Mouse (Mus musculus) megakaryocyte progenitor cell, adult 5-6 weeks (primary cell): ENCODE results near the gene Cfap298. TPM values are rescaled to one million over a fixed set of nuclear protein-coding genes. Genes with fewer than 3 reads are reported as not detected.

Experiments
- ATAC-seq: replicated peaks from 2 replicates; pipeline ENCODE4 v1.8.0; 2016; ENCODE audit warnings: mild to moderate bottlenecking, moderate TSS enrichment, inconsistent platforms; ENCODE audit not compliant: poor library complexity
- total RNA-seq, 2 experiments: library from RNA; stranded (forward) in 1 of 2; stranded (reverse) in 1 of 2; fragments of 157-497, 149-512 nt in 1 of 2; fragments of 200-1000 nt in 1 of 2; gene quantifications; 2 replicates each; pipeline versions ENCODE4 v1.2.3 to v1.2.4; 2015 to 2017

The Cfap298 gene
- total RNA-seq, 2 experiments from 2014 or later: 45.4 to 77.7 TPM

GRCm38 (mm10) chr16:90916040-90916481 lies 18.9 kb downstream of the Cfap298 start:
- ATAC-seq: peak; percentile 48

GRCm38 (mm10) chr16:90911766-90912165 lies 23.1 kb downstream of the Cfap298 start:
- no peak for ATAC-seq

- ATAC-seq: no peak
Observed at GRCm38 (mm10) chr16:90910855-90911533, 23.9 kb downstream of the Cfap298 start.

- ATAC-seq: no peak
Observed at GRCm38 (mm10) chr16:90907250-90907649, 27.7 kb downstream of the Cfap298 start.

GRCm38 (mm10) chr16:90903300-90903699 lies 31.6 kb downstream of the Cfap298 start:
- ATAC-seq: no peak

- no peak for ATAC-seq
Observed at GRCm38 (mm10) chr16:90901364-90901763, 33.5 kb downstream of the Cfap298 start.

- ATAC-seq: no peak
Observed at GRCm38 (mm10) chr16:90899498-90899897, 35.4 kb downstream of the Cfap298 start.

GRCm38 (mm10) chr16:90897651-90898050 lies 37.3 kb downstream of the Cfap298 start:
- no peak for ATAC-seq

GRCm38 (mm10) chr16:90893792-90894191 lies 41.1 kb downstream of the Cfap298 start:
- no peak for ATAC-seq

GRCm38 (mm10) chr16:90893019-90893418 lies 41.9 kb downstream of the Cfap298 start:
- ATAC-seq: no peak

GRCm38 (mm10) chr16:90892081-90892480 lies 42.8 kb downstream of the Cfap298 start:
- ATAC-seq: no peak

GRCm38 (mm10) chr16:90891601-90892000 lies 43.3 kb downstream of the Cfap298 start:
- ATAC-seq: no peak

GRCm38 (mm10) chr16:90890683-90891082 lies 44.2 kb downstream of the Cfap298 start:
- no peak for ATAC-seq

- peak; percentile 76 for ATAC-seq
Observed at GRCm38 (mm10) chr16:90885781-90886565, 48.9 kb downstream of the Cfap298 start.

- peak; percentile 40 for ATAC-seq
Observed at GRCm38 (mm10) chr16:90885351-90885750, 49.6 kb downstream of the Cfap298 start.

GRCm38 (mm10) chr16:90882501-90882977 lies 52.4 kb downstream of the Cfap298 start:
- ATAC-seq: no peak

GRCm38 (mm10) chr16:90878135-90878860 lies 56.6 kb downstream of the Cfap298 start:
- no peak for ATAC-seq
